Mouse (Mus musculus): ENCODE measurements around the gene Tnfsfm13. TPM values are rescaled to one million over a fixed set of nuclear protein-coding genes. Genes with fewer than 3 reads are reported as not detected.

Tnfsfm13 gene
- 4.7 and 5.4 TPM in 2 replicates for polyA plus RNA-seq (2015; fragmentation: Nextera tagmentation; extraction: Ambion mirVana)

DNA sequence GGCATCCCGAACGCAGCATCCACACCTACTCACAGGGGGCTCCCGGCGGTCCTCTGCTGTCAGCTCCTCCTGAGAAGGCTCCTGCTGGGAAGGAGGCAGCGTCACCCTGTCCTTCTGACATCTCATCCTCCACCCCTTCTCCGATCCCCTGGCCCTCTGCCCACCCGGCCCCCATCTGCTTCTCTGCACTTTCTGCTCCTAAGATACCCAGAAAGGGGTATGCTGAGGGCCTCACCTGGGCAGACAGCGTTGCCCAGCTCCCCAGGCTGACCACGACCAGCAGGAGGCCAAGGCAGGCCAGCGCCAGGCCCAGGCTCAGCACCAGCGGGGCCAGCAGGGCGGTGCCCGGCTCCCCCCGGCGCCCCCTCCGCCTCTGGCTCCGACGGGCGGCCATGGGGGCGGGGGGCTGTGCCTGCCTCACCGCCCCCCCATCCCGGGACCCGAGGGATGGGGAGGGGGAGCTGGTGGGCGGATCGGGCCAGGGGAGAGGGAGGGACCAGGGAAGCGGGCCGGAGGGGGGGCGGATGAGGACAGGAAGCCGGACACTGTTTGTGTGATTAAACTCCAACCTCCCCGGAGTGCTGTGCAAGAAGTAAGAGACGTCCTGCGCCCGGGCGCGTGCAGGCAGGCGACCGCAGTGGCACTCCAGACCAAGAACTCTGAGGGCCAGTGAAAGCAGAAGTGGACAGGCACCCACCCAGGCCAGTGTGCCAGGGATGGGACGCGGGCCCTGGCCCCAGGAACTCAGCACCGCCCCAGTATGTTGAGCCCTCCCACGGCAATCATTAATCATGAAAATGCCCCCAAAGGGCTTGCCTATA lies at the start of gene Tnfsfm13, which contains the start of gene Tnfsf12:
TSS of gene Tnfsfm13 (minus strand) at position 738 of the 821 bp plus-strand sequence.
TSS of gene Tnfsf12 (minus strand) at position 489 of the 821 bp plus-strand sequence.

DNA sequence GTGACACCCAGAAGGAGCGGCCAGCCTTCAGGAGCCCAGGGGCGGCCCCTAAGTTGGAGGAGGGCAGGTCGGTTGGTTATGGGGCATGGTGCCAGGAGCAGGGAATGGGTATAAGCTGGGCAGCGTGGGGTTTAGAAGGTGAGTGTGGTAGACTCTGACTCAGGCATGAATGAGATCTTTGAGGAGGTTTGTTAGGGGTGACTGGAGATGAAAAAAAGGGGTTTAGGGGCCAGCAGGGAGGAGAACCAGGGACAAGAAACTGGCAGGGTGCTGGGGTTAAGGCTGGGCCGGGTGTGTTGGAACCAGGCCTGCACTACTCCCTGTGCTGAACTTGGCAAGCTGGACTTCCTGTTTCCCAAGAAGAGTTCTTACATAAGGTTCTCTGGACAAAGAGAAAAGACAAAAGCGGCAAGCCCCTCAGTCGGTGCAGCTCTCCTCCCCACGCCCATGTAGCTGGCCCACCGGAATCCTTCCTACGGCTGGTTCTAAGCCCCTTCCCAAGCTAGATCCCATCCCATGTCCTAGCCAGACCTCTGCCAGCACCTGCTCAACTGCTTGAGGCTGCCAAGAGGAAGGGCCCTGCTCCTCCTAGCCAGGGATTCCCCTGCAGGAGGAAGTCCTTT lies 10.3 kb downstream of the Tnfsfm13 start, which contains the start of gene Tnfsf13:
TSS of gene Tnfsf13 (minus strand) at position 259 of the 623 bp plus-strand sequence.

GRCm38 (mm10) chr11:69681314-69682208 lies 14.3 kb downstream of the Tnfsfm13 start, which contains the start of gene Senp3:
TSS of gene Senp3 (minus strand) at chr11:69682084.

DNA sequence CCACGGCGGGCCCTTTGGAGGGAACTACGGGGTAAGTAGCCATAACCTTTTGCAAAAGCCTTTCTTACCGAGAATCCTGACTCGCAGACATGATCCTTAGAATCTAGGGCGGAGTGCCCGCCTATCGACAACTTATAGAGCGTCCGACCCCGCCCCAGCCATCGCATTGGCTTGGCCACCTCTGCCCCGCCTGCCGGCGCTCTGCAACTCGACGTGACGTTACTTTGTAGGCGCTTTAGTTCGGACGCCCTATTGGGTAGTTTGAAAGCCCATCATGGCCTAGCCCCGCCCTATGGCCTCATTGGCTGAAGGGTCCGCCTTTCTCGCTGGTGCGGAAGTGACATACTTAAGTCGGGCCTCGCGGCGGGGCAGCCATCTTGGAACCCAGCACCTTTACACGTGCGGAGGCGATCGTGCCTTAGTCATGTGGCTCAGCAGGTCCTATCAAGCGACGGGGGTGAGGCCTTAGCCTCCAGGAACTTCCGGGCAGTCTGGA lies 23.6 kb downstream of the Tnfsfm13 start, which contains the start of gene Eif4a1:
TSS of gene Eif4a1 (minus strand) at position 213 of the 496 bp plus-strand sequence.

GRCm38 (mm10) chr11:69665961-69666664 lies 29.8 kb downstream of the Tnfsfm13 start, which contains the start of gene Cd68:
TSS of gene Cd68 (minus strand) at chr11:69666153.

GRCm38 (mm10) chr11:69662213-69662966 lies 33.5 kb downstream of the Tnfsfm13 start, which contains the start of gene Mpdu1:
TSS of gene Mpdu1 (minus strand) at chr11:69662642.

DNA sequence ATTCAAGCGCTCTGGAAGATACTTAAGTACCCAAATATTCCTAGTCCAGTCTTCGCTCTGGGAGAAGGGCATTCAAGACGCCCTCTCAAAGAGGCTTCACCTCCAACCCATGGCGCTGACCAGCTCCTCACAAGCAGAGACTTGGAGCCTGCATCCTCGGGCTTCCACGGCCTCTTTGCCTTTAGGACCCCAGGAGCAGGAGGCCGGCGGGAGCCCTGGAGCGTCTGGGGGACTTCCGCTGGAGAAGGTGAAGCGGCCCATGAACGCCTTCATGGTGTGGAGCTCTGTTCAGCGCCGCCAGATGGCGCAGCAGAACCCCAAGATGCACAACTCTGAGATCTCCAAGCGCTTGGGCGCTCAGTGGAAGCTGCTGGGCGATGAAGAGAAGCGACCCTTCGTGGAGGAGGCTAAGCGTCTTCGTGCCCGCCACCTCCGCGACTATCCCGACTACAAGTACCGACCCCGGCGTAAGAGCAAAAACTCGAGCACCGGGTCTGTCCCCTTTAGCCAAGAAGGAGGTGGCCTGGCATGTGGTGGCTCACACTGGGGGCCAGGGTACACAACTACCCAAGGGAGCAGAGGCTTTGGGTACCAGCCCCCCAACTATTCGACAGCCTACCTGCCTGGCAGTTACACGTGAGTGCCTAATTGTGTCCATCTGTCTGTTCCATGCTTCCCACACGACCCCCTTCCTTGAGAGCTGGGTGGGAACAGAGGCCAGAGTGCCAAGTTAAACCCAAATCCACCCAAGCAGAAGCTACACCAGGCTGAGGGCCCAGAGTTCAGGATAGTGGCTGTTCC lies 40.4 kb downstream of the Tnfsfm13 start, which contains the start of gene Sox15:
TSS of gene Sox15 (plus strand) at position 51 of the 801 bp plus-strand sequence.

MicroRNAs within 50 kb of the gene (microRNA counts, 519-probe panel; counts per million panel counts)
- microRNA mmu-miR-1934, result not detected
- microRNA mmu-miR-467f, result 3,529 counts per million, percentile 60 among the panel's probes with 10 or more counts

Small RNAs within 50 kb of the gene (microRNA-seq; reads per million reads assigned to microRNA genes)
- gene Mir1934 (2.5 reads per million), gene Mir467f (not detected)

Other genes starting within 250 kb of the Tnfsfm13 start
- 0.13 and 0.16 TPM in 2 replicates for gene Dnah2, start 147.0 kb downstream of the Tnfsfm13 start, polyA plus RNA-seq (2015; fragmentation: Nextera tagmentation; extraction: Ambion mirVana)
- 3.4 and 3.7 TPM in 2 replicates for gene Efnb3, start 135.9 kb downstream of the Tnfsfm13 start, polyA plus RNA-seq (2015; fragmentation: Nextera tagmentation; extraction: Ambion mirVana)
- gene Wrap53, start 115.8 kb downstream of the Tnfsfm13 start, polyA plus RNA-seq (2015; fragmentation: Nextera tagmentation; extraction: Ambion mirVana), result 8.2 and 8.8 TPM in 2 replicates
- 44.4 and 46.3 TPM in 2 replicates for gene Trp53, start 115.7 kb downstream of the Tnfsfm13 start, polyA plus RNA-seq (2015; fragmentation: Nextera tagmentation; extraction: Ambion mirVana)
- gene Atp1b2, start 90.2 kb downstream of the Tnfsfm13 start, polyA plus RNA-seq (2015; fragmentation: Nextera tagmentation; extraction: Ambion mirVana), result 13.2 and 14.4 TPM in 2 replicates
- gene Shbg, start 78.2 kb downstream of the Tnfsfm13 start, polyA plus RNA-seq (2015; fragmentation: Nextera tagmentation; extraction: Ambion mirVana), result not detected in 2 replicates
- 19.2 and 22.9 TPM in 2 replicates for gene Sat2, start 74.1 kb downstream of the Tnfsfm13 start, polyA plus RNA-seq (2015; fragmentation: Nextera tagmentation; extraction: Ambion mirVana)
- 12.5 and 13.6 TPM in 2 replicates for gene Fxr2, start 63.1 kb downstream of the Tnfsfm13 start, polyA plus RNA-seq (2015; fragmentation: Nextera tagmentation; extraction: Ambion mirVana)
- gene Sox15, start 40.8 kb downstream of the Tnfsfm13 start, polyA plus RNA-seq (2015; fragmentation: Nextera tagmentation; extraction: Ambion mirVana), result 3.2 and 7.1 TPM in 2 replicates
- 33.5 and 41.2 TPM in 2 replicates for gene Mpdu1, start 33.5 kb downstream of the Tnfsfm13 start, polyA plus RNA-seq (2015; fragmentation: Nextera tagmentation; extraction: Ambion mirVana)
- 27.9 and 48.1 TPM in 2 replicates for gene Cd68, start 29.9 kb downstream of the Tnfsfm13 start, polyA plus RNA-seq (2015; fragmentation: Nextera tagmentation; extraction: Ambion mirVana)
- 378 and 433 TPM in 2 replicates for gene Eif4a1, start 23.7 kb downstream of the Tnfsfm13 start, polyA plus RNA-seq (2015; fragmentation: Nextera tagmentation; extraction: Ambion mirVana)
- gene Senp3, start 14.0 kb downstream of the Tnfsfm13 start, polyA plus RNA-seq (2015; fragmentation: Nextera tagmentation; extraction: Ambion mirVana), result 46.3 and 49.8 TPM in 2 replicates
- 0.47 and 0.62 TPM in 2 replicates for gene Tnfsf13, start 10.3 kb downstream of the Tnfsfm13 start, polyA plus RNA-seq (2015; fragmentation: Nextera tagmentation; extraction: Ambion mirVana)
- 17.2 and 17.8 TPM in 2 replicates for gene Tnfsf12, start 249 bp downstream of the Tnfsfm13 start, polyA plus RNA-seq (2015; fragmentation: Nextera tagmentation; extraction: Ambion mirVana)
- 9.3 and 10.3 TPM in 2 replicates for gene Polr2a, start 62.5 kb upstream of the Tnfsfm13 start, polyA plus RNA-seq (2015; fragmentation: Nextera tagmentation; extraction: Ambion mirVana)
- gene Slc35g3, start 65.9 kb upstream of the Tnfsfm13 start, polyA plus RNA-seq (2015; fragmentation: Nextera tagmentation; extraction: Ambion mirVana), result not detected in 2 replicates
- gene Zbtb4, start 69.8 kb upstream of the Tnfsfm13 start, polyA plus RNA-seq (2015; fragmentation: Nextera tagmentation; extraction: Ambion mirVana), result 3.9 and 4.3 TPM in 2 replicates
- 5.9 and 6.9 TPM in 2 replicates for gene Chrnb1, start 99.8 kb upstream of the Tnfsfm13 start, polyA plus RNA-seq (2015; fragmentation: Nextera tagmentation; extraction: Ambion mirVana)
- 0.78 and 0.86 TPM in 2 replicates for gene Fgf11, start 105.8 kb upstream of the Tnfsfm13 start, polyA plus RNA-seq (2015; fragmentation: Nextera tagmentation; extraction: Ambion mirVana)
- 13.7 TPM in 2 replicates for gene Tmem102, start 109.5 kb upstream of the Tnfsfm13 start, polyA plus RNA-seq (2015; fragmentation: Nextera tagmentation; extraction: Ambion mirVana)
- gene Gm39566, start 119.2 kb upstream of the Tnfsfm13 start, polyA plus RNA-seq (2015; fragmentation: Nextera tagmentation; extraction: Ambion mirVana), result not detected in 2 replicates
- gene Spem2, start 122.4 kb upstream of the Tnfsfm13 start, polyA plus RNA-seq (2015; fragmentation: Nextera tagmentation; extraction: Ambion mirVana), result not detected in 2 replicates
- 0.25 TPM in 1 of 2 replicates, not detected in the other for gene Spem1, start 126.1 kb upstream of the Tnfsfm13 start, polyA plus RNA-seq (2015; fragmentation: Nextera tagmentation; extraction: Ambion mirVana)
- 3.0 and 3.5 TPM in 2 replicates for gene Nlgn2, start 141.7 kb upstream of the Tnfsfm13 start, polyA plus RNA-seq (2015; fragmentation: Nextera tagmentation; extraction: Ambion mirVana)
- 421 and 430 TPM in 2 replicates for gene Tmem256, start 142.4 kb upstream of the Tnfsfm13 start, polyA plus RNA-seq (2015; fragmentation: Nextera tagmentation; extraction: Ambion mirVana)
- 94.6 and 111 TPM in 2 replicates for gene Plscr3, start 150.3 kb upstream of the Tnfsfm13 start, polyA plus RNA-seq (2015; fragmentation: Nextera tagmentation; extraction: Ambion mirVana)
- 6.2 and 6.4 TPM in 2 replicates for gene Tnk1, start 162.6 kb upstream of the Tnfsfm13 start, polyA plus RNA-seq (2015; fragmentation: Nextera tagmentation; extraction: Ambion mirVana)
- not detected in 2 replicates for gene Tmem95, start 181.9 kb upstream of the Tnfsfm13 start, polyA plus RNA-seq (2015; fragmentation: Nextera tagmentation; extraction: Ambion mirVana)
- gene Kctd11, start 185.3 kb upstream of the Tnfsfm13 start, polyA plus RNA-seq (2015; fragmentation: Nextera tagmentation; extraction: Ambion mirVana), result 9.2 and 10.3 TPM in 2 replicates
- 0.14 and 0.47 TPM in 2 replicates for gene Acap1, start 199.4 kb upstream of the Tnfsfm13 start, polyA plus RNA-seq (2015; fragmentation: Nextera tagmentation; extraction: Ambion mirVana)
- 2.4 and 2.8 TPM in 2 replicates for gene 2810408A11Rik, start 204.9 kb upstream of the Tnfsfm13 start, polyA plus RNA-seq (2015; fragmentation: Nextera tagmentation; extraction: Ambion mirVana)
- 3.3 and 4.0 TPM in 2 replicates for gene Neurl4, start 205.0 kb upstream of the Tnfsfm13 start, polyA plus RNA-seq (2015; fragmentation: Nextera tagmentation; extraction: Ambion mirVana)
- 40.4 and 40.8 TPM in 2 replicates for gene Gps2, start 217.8 kb upstream of the Tnfsfm13 start, polyA plus RNA-seq (2015; fragmentation: Nextera tagmentation; extraction: Ambion mirVana)
- 1,055 and 1,123 TPM in 2 replicates for gene Eif5a, start 225.9 kb upstream of the Tnfsfm13 start, polyA plus RNA-seq (2015; fragmentation: Nextera tagmentation; extraction: Ambion mirVana)
- 0.54 and 1.3 TPM in 2 replicates for gene Ybx2, start 239.7 kb upstream of the Tnfsfm13 start, polyA plus RNA-seq (2015; fragmentation: Nextera tagmentation; extraction: Ambion mirVana)